Mouse (Mus musculus): Measurements from ENCODE around the gene Vps37d. TPM values are rescaled to one million over a fixed set of nuclear protein-coding genes. Genes with fewer than 3 reads are reported as not detected.

The Vps37d gene
- polyA plus RNA-seq (2012; rRNA removed), result 25.7 and 28.9 TPM in 2 replicates

GRCm38 (mm10) chr5:135077564-135078481 lies at the start of gene Vps37d:
Gene Vps37d (minus strand): TSS chr5:135078266.
- peak; percentile 69 to 97 for DNase-seq (ENCODE audit: extremely low spot score in 1 of 2, low spot score in 1 of 2)

- no peak for DNase-seq (ENCODE audit: extremely low spot score in 1 of 2, low spot score in 1 of 2)
These were observed 49.6 kb upstream of the Vps37d start for GRCm38 (mm10) chr5:135127669-135128068.

DNA sequence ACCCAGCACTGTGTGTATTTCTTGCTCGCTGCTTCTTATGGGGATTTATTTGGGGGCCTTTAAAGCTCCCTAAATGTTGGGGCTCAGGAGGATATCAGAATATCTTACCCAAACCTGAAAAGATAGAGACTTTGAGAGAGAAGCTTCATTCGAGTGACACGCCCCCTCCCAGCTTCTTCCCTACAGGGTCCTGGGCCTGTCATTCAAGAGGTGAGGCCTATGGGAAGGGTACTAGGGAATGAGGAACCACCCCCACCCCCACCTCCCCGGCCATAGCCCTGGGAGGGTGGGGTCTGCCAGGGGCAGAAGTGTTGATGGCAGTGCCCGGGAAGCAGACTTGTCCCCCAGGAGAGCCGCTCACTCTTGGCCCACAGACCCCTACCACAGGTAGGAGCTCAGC lies 48.1 kb upstream of the Vps37d start:
- no peak for DNase-seq (ENCODE audit: extremely low spot score in 1 of 2, low spot score in 1 of 2)

DNA sequence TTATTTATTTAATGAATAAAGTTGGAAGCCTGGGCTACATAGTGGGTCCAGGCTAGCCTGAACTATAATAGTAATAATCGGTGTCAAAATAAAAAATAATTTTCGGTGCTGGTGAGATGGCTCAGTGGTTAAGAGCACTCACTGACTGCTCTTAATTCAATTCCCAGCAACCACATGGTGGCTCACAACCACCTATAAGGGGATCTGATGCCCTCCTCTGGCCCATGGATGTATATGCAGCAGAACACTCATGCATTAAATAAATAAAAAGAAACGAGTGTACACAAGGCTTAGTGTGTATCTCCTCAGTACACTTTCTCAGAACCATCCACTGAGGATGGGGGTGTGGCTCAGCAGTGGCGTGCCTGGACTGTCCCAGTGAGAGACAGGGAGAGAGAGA lies 42.7 kb upstream of the Vps37d start:
- no peak for DNase-seq (ENCODE audit: extremely low spot score in 1 of 2, low spot score in 1 of 2)

DNA sequence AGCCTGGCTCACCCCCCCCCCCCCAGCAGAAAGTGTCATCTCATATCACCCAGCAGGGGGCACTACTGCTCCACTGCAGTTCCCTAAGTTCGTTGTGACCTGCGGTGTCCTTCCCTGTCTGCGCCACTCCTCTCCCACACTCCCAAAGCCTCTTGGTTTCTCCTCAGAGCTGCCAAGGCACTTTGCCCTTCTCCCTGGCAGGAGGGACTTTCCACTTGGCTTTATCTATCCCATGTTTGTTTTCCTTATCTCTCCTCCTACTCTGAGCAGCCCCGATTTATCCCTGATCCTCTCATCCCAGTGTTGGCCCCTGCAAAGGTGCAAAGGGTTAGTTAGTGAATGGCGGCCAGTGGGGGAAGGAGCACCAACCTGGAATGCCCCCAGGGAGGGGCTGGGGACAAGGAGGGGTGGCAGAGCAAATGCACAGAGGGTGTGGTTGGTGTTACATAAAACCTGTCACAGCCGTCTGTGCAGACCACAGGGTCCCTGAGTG lies 40.6 kb upstream of the Vps37d start:
- peak in 1 of 2 experiments; percentile 62 for DNase-seq (ENCODE audit: extremely low spot score in 1 of 2, low spot score in 1 of 2)

- DNase-seq (ENCODE audit: extremely low spot score in 1 of 2, low spot score in 1 of 2), result no peak
These were observed 37.2 kb upstream of the Vps37d start for GRCm38 (mm10) chr5:135115241-135115640.

DNA sequence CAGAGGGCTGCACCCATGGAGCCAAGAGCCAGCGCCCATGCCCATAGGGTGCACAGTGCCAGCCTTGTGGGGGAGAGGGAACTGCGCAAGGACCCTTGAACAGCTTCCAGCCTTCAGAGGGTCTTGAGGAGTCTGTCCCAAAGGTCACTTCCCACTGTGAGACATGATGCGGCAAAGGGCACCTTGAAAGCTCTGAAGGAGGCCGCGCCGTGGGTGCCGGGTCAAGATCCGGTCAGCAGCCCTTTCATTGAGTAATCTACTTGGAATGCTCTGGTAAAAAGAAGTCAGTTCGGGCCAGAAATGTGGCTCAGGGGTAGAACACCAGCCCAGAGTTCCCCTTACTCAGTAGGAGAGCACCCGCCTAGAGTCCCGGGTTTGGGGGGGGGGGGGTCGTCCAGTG lies 35.7 kb upstream of the Vps37d start:
- DNase-seq (ENCODE audit: extremely low spot score in 1 of 2, low spot score in 1 of 2), result no peak

DNA sequence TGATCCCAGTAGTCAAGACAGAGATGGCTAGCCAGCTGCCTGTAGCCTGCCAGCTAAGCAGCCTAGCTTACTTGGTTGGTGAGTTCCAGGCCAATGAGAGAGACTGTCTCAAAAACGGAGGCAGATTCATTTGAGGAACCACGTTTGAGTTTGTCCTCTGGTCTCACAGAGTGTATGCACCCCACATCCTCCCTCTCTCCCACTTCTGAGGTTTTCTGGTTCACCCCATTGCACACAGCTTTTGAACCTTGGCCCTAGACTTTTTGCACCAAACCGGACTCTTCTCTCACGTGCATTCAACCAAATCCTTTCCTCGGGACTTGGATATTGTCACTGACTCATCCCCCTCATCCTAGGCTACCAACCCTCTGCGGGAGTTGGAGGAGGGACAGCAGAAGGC lies 31.9 kb upstream of the Vps37d start:
- no peak for DNase-seq (ENCODE audit: extremely low spot score in 1 of 2, low spot score in 1 of 2)

GRCm38 (mm10) chr5:135109426-135109825 lies 31.4 kb upstream of the Vps37d start:
- no peak for DNase-seq (ENCODE audit: extremely low spot score in 1 of 2, low spot score in 1 of 2)

GRCm38 (mm10) chr5:135109017-135109416 lies 31.0 kb upstream of the Vps37d start:
- no peak for DNase-seq (ENCODE audit: extremely low spot score in 1 of 2, low spot score in 1 of 2)

- DNase-seq (ENCODE audit: extremely low spot score in 1 of 2, low spot score in 1 of 2), result peak in 1 of 2 experiments; percentile 15
These were observed 29.7 kb upstream of the Vps37d start for GRCm38 (mm10) chr5:135107521-135108501.

DNA sequence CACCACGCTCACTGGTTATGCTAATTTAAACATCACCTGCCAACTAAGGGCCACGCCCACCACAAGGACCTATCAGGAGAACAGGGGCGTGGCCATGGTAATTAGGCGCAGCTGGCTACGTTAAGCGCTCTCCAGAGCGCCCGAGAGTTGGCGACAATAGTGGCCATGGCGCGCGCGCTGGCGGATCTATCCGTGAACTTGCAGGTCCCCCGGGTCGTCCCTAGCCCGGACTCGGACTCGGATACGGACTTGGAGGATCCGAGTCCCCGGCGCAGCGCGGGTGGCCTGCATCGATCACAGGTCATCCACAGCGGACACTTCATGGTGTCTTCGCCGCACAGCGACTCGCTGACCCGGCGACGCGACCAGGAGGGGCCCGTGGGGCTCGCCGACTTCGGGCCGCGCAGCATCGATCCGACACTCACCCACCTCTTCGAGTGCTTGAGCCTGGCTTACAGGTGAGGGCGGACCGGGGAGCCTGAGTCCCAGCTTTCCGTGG lies 28.7 kb upstream of the Vps37d start:
- DNase-seq (ENCODE audit: extremely low spot score in 1 of 2, low spot score in 1 of 2), result peak; percentile 34 to 65

DNA sequence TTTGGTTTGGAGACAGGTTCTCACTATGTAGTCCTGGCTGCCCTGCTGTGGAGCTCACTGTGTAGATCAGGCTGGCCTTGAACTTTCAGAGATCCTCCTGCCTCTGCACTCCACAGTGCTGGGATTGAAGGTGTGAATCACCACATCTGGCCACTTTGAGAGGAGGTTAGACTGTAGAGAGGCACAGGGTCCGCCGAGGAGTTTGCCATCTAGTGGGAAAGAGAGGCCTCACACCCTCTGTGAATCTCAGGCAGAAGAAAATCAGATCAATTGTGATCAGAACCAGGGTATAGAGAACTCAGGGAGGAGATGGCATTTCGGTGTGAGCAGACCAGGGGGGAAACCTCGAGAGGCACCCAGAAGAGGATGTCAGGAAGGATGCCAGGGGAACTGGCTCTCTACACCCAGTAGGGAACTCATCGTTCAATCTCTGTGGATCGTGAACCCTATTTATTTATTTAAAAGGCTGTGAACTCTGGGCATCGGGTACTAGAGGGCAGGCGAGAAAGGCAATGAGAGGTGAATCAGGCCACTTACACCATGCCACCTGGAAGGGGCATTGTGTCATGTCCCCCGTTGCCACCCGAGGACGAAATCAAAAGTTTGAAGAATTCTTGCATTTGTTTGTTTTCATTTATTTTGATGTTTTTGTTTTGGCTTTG lies 26.1 kb upstream of the Vps37d start:
- no peak for DNase-seq (ENCODE audit: extremely low spot score in 1 of 2, low spot score in 1 of 2)

- DNase-seq (ENCODE audit: extremely low spot score in 1 of 2, low spot score in 1 of 2), result no peak
These were observed 22.9 kb upstream of the Vps37d start for GRCm38 (mm10) chr5:135100981-135101380.

- no peak for DNase-seq (ENCODE audit: extremely low spot score in 1 of 2, low spot score in 1 of 2)
These were observed 11.6 kb upstream of the Vps37d start, which contains the start of gene Mlxipl for GRCm38 (mm10) chr5:135089653-135090052. Gene Mlxipl (plus strand): TSS chr5:135089890.

- DNase-seq (ENCODE audit: extremely low spot score in 1 of 2, low spot score in 1 of 2), result no peak
These were observed 8.8 kb upstream of the Vps37d start for GRCm38 (mm10) chr5:135086871-135087270.

DNA sequence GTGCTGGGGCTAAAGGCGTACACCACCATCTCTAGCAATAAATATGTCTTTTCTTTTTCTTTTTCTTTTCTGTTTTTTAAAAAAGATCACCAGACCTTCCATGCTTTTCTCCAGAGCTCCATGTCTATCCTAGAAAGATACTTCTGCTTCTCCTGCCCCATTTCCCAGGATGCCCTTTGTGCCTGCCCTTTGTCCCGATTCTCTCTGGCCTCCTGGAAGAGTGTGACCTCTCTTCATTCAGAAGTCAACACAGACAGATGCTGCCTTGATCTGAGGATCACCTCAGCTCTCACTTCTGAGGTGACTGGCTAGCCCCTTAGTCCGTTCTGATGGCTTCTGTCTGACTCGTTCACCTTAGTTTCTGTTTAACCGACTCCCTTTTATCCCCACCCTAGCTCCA lies 2.5 kb upstream of the Vps37d start:
- DNase-seq (ENCODE audit: extremely low spot score in 1 of 2, low spot score in 1 of 2), result no peak

GRCm38 (mm10) chr5:135079578-135079977 lies 1.5 kb upstream of the Vps37d start:
- DNase-seq (ENCODE audit: extremely low spot score in 1 of 2, low spot score in 1 of 2), result no peak

DNA sequence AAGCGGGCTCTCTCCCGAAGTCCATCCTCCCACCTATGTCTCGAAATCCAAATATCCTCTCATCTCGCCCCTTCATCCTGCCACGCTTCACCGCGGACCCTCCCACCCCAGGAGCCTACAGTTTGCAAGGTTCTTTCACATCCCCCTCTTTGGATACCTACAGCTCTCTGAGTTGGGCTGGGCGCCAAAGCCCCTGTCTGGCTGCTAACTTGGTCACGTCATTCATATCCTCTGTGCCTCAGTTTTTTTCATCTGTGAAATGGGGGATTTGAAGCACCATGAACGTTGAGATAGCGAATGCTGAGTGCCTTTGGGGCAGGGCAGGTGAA lies 380 bp upstream of the Vps37d start:
- DNase-seq (ENCODE audit: extremely low spot score in 1 of 2, low spot score in 1 of 2), result no peak

GRCm38 (mm10) chr5:135076931-135077505 lies 1.0 kb downstream of the Vps37d start:
- no peak for DNase-seq (ENCODE audit: extremely low spot score in 1 of 2, low spot score in 1 of 2)

Measured in frontal cortex, adult 2 months (tissue).